Mouse (Mus musculus) WW6 (cell line): Measurements from ENCODE around the gene Dnajc5.

Experiments used
- DNase-seq: peaks from one replicate; pipeline ENCODE4 v3.0.0-alpha.2; 2013; ENCODE audit warnings: low read depth, low spot score

Gene Dnajc5

DNA sequence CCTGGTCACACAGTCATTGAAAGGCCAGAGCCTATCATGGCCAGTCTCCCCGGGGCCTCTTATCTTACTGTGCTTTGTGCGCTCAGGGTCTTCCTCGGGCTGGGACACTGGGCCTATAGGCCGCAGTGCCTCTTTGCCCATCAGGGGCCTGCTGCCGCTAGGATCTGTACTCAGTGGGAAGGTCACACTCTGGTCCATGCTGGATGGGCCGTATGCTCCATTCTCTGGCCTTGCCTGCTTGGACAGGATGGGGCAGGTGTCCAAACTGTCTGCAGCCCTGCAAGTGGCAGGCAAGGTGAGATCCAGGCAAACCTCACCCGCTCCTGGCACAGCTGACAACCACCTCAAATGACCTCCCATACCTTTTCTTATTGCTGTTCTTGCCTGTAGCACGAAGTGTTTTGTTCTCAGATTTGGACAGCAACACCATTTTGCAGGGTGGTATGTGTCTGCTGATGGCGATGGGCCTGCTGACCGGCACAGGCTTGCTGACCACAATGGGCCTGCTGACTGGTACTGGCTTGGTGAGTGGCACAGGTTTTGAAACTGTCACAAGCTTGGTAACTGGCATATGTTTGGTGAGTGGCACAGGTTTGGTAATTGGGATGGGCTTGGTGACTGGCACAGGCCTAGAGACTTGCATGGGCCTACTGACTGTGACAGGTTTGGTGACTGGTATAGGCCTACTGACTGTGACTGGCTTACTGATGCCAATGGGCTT lies 68.9 kb downstream of the Dnajc5 start:
- DNase-seq: no peak

DNA sequence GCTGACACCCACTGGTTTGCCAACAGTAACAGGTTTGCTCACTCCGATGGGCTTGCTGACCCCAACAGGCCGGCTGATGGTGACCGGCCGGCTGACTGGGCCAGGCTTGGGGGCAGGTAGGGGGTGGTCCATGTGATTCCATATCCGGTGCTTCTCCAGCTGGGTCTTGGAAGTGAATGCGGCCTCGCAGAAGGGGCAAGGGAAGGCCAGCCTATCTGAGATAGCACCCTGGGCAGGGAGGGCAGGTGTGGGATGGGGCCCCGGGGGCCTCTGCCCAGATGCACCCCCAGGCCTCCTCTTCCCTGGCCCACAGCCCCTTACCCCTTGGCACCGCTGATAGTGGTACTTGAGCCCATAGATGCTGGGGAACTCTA lies 69.4 kb downstream of the Dnajc5 start:
- no peak for DNase-seq

DNA sequence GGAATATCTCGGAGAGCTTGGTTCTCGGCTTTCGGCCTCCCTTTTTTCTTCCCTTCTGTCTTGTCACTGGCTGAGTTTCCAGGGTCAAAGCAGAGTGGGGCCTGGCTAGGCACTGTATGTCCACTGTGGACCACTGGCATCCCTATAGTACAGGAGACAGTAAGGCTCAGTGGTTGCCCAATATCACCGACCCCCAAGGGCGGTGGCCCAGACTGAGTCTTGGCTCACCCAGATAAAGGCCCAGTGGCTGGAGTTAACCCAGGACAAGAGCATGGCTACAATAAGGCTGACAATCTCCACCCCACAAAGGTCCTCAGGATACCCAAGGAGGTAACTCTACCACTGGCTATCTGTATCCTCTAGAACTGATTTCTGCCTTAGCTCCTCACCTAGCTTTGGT lies 70.2 kb downstream of the Dnajc5 start:
- no peak for DNase-seq

DNA sequence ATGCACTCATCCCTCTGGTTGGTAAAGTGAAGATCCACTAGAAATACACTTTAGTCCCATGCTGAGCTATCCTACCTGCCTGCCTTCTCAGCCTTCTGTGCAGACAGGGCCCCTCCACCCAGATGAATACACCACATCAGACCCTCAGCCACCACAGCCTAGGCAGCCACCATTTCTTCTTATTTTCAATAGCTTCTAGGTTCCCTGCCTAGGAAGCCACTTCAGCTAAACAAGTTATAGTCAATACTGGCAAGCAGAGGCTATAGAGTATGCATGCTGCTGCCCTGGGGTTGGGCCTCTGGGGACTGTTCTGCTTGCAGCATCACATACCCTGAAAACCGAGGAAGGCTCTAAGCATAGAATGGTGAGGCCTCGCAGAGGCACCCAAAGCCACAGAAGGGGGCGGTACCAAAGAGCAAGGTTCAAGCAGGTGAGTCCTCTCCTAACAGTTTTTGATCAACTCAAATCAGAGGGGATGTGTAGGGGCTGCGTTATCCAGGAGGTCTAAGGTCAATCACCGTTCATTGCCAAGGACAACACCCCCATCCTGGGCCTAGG lies 71.3 kb downstream of the Dnajc5 start, which contains the start of gene Prpf6:
Gene Prpf6 (plus strand): TSS at position 341 of the 558 bp plus-strand sequence.
- no peak for DNase-seq

DNA sequence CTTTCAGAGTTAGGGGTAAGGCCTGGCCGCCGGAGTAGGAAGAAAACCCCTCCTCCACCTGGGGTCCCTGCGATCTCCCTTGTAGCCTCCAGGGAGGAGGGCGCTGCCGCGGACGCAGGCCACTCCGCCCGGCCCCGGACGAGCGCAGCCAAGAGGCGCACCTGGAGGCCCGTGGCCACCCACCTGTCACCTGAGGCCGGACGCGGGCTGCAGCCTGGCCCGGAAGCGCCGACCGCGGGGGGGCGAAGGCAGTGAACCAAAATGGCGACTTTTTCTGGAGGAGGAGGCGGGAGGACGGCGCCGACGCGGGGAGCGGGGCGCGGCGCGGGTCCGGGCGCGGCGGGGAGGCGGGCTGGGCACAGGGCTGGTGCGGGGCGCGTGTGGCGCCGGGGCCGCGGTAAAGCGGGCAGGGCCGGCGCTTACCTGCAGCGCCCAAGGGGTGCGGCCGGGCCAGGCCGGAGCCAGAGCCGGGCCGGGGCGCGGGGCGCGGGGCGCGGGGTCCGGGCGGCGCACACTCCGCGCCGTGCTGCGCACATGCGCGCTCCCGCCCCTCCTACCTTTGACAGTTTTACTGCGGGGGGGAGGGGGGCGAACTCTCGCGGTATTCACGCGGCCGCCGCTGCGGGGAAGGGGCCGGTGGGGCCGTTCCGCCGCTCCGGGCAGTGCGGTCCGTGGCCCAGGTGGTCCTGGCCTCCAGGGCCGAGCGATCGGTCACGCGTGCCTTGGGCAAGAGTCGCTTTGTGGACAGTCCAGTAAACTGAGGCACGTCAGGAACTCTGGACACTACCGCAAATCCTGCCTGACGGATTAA lies 72.2 kb downstream of the Dnajc5 start, which contains the start of gene Zfp512b:
Gene Zfp512b (minus strand): TSS at position 573 of the 811 bp plus-strand sequence.
- no peak for DNase-seq

DNA sequence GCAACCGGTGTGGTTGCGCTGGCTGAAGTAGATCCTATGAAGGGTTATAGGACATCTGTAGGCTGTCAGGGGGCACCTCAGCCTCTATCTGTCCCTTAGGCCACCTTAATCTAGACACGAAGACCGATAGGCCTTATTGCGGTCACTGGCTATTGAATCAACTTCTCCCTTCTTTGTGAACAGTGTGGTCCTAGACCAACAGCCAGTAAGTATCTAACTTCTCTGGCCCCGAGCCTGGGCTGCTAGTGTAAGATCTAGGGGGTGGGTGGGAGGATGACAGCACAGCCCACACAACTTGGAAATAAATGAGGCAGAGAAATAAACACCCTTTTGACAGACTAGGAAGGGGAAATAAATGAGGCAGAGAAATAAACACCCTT lies 72.7 kb downstream of the Dnajc5 start:
- no peak for DNase-seq

DNA sequence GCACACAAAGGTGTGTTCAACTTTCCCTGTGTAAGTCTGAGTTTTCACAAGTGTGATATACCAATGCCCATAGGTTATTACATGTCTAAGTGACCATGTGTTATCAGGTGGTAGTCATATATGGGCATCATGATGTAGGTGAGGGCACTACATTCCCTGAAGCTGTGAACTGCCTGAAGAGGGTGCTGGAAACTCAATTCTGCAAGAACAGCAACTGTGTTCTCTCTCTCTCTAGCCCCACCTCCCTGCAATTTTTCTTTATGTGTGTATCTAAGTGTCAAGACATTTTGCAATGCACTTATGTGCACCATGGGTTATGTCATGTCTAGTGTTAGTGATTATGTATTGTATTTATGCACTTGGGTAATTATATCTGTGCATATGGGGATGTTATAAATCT lies 73.7 kb downstream of the Dnajc5 start:
- DNase-seq: no peak

DNA sequence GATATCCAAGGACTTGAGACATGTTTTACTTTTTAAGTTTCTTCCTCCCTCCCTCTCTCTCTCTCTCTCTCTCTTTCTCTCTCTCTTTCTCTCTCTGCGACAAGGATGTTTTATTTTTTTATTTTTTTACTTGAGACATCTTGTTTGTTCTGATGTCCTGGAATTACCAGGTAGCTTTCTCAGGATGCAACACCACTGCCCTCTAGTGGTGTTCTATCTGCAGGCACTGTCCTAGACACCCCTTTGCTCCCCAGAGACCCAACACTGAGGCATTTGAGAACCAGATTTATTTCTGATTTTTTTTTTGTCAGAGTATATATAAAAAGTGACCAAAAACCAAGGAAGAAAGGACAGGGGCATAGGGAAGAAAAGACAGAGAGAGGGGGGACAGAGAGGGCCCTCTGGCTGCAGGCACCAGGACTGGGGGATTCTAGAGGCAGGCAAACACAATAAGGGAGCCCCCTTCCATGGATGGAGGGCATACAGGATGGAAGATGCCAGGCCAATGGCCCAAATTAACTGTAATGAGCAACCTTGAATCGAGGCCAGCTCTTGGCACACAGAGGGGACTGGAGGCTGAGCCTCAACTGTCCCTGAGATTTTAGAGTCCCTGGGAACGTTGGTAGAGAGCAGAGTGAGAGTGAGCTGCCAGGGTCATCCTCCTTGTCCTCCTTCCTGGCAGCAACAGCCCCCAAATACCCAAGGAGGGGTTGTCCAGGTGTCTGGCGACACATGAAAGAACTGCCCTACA lies 74.8 kb downstream of the Dnajc5 start:
- DNase-seq: no peak

DNA sequence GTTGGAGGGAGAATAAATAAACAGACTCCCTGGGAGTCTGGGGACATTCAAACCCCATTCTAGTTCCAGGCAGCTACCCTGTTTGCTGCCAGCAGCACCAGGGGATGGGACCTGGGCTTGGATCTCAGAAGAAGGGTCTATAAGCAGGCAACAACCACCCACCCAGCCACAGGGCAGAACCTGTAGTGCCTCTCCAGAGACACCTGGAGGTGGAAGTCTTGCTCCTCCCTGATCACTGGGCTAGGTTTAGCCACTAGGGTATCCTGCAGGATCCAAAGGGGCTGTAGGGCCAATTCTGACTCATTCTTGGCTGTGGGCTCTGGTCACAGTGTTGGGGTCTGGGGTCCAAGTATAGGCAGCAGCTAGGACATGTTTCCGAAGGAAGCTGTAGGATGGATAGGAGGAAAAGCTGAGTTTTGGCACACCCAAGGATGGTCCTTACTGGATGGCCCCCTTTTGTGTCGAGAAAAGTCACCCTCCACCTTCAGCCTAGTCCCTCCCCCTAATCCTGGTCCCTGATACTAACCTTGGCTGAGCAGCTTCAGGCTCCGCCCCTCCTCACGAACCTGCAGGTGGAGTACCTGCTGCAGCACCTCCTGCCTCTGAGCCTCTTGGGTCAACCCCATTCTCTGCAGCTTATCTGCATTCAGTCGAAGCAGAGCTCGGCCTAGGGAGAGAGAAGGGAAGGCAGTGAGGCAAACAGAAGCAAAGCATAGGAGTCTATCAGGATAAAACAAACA lies 76.1 kb downstream of the Dnajc5 start:
- DNase-seq: no peak

DNA sequence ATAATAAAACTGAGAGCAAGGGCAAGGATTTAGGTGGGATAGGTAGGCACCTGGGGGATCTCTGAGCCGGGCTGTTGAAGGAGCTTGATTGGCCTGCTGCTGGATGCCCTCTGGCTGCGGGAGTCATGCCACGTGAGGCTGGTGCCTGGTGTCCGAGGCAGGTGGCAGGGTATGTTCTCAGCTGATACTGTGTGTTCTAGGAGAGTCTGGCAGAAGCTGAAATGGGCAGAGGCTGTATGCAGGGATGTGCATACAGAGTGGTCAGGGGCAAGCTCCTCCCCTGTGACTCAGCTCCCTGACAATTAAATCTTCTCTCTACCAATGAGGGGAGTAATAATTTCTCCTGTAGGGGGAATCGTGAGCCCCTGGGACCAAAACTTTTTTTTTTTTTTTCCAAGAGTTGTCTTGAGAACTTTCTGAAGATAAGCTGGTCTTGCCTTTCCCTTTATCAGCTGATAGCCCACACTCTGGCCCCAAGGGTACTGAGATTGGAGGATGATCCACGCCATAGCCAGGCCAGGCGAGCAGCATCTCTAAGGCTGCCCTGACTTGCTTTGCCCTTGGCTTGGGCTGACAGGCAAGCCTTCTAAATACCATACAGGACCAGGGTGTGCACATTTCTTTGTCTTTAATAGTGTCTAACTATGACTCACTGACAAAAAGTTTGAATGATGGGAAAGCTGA lies 77.2 kb downstream of the Dnajc5 start:
- DNase-seq: no peak

DNA sequence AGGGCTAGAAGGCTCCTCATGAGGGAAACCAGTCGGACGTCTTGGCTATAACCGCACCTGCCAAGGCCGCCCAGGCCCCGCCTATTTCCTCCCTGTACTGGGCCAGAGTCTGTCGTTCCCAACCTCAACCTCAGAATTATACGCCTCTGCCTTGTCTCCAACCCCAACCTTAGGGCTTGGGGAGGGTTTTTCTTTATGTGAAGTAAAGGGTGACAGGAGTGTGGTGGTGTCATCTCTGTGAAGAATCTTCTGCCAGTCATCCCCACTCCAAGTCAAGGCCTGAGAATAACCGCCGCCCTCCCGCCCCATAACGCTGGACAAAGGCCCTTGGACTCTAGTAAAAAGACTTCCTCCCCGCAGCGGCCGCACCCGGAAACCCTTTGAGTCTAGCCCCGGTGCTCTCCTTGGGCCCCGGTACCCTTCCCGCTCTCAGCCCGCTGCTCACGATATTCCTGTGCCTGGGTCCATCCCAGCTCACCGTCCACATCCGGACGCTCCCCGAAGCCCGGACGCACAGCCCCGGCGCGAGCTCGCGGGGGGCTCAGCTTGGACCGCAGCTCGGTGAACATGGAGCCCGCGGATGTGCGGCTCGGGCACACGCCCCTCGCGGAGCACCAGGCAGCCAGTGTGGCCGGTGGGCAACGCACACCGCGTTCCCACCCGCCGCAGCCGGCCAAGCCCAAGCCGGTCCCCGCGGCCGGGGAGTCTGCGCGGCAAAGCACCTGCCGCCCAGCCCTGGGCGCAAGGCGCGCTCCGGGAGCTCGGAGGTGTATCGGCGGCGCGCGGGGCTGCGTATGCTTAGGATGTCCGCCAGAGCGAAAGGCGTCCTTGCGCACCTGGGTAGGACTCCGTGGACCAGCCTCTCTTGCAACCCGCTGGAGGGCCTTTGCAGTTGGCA lies 78.4 kb downstream of the Dnajc5 start, which contains the start of gene Samd10:
Gene Samd10 (minus strand): TSS at position 759 of the 898 bp plus-strand sequence.
- DNase-seq: no peak

DNA sequence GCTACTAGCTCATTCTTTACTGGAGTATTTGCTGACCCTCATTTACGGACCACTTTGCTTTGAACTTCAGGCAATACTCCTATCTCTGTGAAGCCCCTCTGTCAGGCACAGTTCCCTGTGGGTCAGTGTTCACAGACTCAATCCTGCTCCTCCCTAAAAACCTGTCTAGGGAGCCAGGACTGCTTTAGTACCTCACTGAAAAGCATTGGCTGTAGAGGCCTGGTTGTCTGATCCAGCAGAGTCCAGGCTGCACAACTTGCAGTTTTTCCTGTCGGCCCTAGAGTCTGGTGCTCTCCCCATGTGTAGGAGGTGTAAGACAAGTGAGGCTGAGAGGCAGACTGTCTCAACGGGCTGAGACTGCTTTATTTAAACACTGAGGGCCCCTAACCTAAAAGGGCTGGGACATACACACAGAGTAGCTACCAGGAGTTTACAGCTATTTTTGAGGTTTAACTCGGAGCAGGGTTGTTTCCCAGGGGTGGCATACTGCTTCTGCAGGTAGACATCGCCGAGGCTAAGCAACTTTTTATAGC lies 80.0 kb downstream of the Dnajc5 start:
- no peak for DNase-seq

DNA sequence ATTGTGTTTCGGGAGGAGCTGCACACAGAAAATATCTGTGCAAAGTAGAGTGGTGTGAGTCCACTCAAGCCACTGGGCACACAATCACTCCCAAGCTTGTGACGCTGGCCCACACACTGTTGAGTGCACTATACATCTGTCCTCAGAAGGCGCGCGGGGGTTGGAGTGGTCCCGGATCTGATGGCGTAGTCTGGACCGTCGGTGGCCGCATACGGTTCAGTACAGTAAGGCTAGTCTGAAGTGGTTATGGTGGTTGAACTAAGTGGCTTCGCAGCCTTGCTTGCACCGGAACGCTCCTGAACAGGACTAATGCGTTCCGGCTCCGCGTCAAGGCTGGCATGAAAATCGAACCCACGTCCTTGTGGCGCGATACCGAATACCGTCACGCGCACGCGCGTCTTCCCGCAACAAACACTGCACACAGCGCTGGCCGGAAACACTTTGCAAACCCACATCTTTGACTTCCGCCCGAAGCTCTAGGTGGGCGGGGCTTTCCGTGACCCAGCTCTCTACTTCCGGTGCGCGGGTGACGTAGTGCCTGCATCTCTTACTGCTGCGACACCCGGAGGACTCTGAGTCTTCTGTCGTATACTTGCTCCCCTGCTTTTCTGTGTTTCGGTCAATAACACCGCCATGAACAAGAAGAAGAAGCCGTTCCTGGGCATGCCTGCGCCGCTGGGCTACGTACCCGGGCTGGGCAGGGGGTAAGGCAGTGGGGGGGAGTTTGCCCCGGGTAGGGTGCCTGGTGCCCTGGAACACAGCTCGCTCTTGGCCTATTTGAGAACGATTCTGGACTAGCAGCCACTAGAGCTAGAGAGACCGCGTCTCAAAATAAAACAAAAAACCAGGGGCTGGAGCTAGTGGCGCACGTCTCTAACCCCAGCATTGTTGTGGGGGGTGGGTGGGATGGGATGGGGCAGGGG lies 80.8 kb downstream of the Dnajc5 start:
- DNase-seq: peak; percentile 93

DNA sequence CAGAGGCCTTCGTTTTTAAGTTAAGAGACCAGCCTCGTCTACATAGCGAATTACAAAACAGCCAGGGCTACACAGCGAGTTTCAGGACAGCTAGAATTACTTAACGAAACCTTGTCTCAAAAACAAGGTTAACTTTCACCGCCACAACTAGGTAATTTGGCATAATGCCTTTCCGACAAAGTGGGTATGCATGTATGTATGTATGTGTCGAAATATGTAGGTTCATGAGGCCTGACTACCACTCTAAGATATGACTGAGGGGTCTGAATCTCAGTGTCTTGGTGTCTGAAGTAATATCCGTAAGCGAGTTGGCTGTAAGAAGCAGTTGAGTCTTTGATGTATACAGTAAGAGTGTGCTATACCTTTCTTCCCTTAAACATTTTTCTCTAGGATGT lies 81.5 kb downstream of the Dnajc5 start:
- DNase-seq: no peak

DNA sequence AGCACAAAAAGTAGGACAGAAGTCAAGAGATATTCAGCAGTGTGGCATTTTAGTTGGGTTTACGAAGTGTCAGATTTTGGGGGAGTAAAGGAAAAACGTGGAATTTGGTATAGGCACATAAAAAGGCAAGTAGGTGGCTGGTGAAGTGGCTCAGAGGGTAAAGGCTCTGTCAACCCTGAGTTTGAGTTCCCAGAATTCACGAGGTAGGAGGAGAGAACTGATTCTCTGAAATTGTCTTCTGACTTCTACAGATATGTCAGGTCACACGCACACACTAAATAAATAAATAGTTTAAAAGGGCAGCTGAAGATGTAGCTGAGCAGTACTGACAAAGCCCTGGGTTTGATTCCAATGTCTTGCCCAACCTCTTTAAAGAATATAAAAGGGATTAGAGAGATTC lies 82.1 kb downstream of the Dnajc5 start:
- no peak for DNase-seq
